Mouse (Mus musculus): ENCODE data around the gene Sdhaf2. TPM values are rescaled to one million over a fixed set of nuclear protein-coding genes. Genes with fewer than 3 reads are reported as not detected.

The Sdhaf2 gene
- total RNA-seq, 2 experiments from 2014 or later: 59.0 to 60.1 TPM

DNA sequence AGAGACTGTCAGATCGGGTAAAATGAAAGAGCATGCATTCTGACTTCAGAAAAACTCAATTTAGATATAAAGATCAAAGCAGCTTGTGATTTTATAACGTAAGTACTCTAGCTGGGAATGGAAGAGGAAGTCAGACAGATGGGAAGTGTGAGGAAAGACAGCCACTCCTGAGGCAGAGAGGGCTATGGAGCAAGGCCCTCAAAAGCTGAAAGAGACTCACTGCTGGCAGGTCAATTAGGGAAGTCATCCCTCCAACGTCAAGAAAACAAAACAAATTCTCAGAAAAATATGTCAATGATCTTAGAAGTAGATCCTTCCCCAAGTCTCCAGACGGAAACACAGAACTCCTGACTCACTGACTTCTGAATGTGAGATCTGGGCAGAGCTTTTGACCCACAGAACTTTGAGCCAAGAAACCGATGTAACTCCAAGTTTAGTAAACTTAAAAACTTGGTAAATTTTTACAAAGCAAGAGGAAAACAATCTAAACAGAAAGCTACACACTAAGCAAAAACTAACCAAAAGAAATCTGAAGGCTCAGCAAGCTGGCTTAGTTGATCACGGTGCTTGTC is 15.1 kb downstream of the Sdhaf2 start:
- intact Hi-C loops (cut with DNase I): no loop called here
- DNase-seq (ENCODE audit: low spot score in 2 of 2): no peak

- peak in 1 of 2 experiments; percentile 38 for DNase-seq (ENCODE audit: low spot score in 2 of 2)
- intact Hi-C loops (cut with DNase I): no loop called here
Observed at GRCm38 (mm10) chr19:10502571-10502970, 23.4 kb downstream of the Sdhaf2 start.

DNA sequence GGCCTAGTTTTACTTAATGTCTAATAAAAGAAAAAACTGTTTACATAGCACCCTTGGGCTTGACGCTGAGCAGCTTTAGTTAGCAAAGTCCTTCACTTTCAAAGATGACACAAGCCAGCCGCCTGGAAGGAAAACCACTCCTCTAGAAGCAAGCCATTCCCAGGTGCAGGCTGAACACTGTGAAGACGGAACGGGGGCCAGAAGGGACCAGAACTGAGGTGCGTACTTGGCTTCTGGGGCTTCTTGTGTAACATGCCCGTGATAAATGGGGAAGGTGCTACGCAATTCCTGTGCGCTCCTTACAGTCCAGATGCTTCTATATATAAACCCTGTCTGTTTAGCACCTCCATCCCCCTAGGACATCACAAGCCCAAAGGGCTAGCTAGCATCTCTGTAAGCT is 25.4 kb downstream of the Sdhaf2 start:
- DNase-seq (ENCODE audit: low spot score in 2 of 2): no peak
- intact Hi-C loops (cut with DNase I): no loop called here

GRCm38 (mm10) chr19:10497512-10498160 is 28.3 kb downstream of the Sdhaf2 start:
- DNase-seq (ENCODE audit: low spot score in 2 of 2): no peak
- intact Hi-C loops (cut with DNase I): no loop called here

- no peak for DNase-seq (ENCODE audit: low spot score in 2 of 2)
- intact Hi-C loops (cut with DNase I): no loop called here
Observed at GRCm38 (mm10) chr19:10496976-10497375, 29.0 kb downstream of the Sdhaf2 start.

DNA sequence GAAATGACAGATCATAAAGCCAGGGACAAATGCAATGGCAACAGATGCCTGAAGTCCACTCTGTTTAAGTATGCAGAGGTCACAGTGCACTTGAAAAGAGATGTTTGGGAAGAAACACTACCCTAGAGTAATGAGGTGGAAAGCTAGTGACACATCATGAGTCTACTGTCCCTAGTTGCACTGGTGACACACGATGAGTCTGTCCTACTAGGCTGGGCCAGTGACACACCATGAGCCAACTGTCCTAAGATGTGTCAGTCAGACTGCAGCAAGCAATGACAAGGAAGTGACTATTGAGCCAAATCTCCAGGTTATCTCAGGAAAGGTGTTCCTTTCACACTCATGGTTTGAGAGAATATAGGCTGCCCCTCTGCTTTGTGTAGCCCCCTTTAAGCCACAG is 30.3 kb downstream of the Sdhaf2 start:
- DNase-seq (ENCODE audit: low spot score in 2 of 2): no peak

GRCm38 (mm10) chr19:10486264-10486738 is 39.6 kb downstream of the Sdhaf2 start:
- peak; percentile 76 to 83 for DNase-seq (ENCODE audit: low spot score in 2 of 2)
- intact Hi-C loops (cut with DNase I): loop anchor here (1.0 kb wide), 1 partner anchor 37 kb away; no protein-coding TSS in a partner anchor

More for the DNA sequence above, 30.3 kb downstream of the Sdhaf2 start:
- intact Hi-C loops (cut with DNase I): no loop called here

GRCm38 (mm10) chr19:10482703-10483102 is 43.2 kb downstream of the Sdhaf2 start, which contains the start of gene Ppp1r32:
Ppp1r32 (minus strand) TSS chr19:10482928.
- intact Hi-C loops (cut with DNase I): loop anchor here (5.0 kb wide), 1 partner anchor 225 kb away; no protein-coding TSS in a partner anchor

GRCm38 (mm10) chr19:10479541-10479940 is 46.4 kb downstream of the Sdhaf2 start:
- intact Hi-C loops (cut with DNase I): no loop called here

More at GRCm38 (mm10) chr19:10482703-10483102, 43.2 kb downstream of the Sdhaf2 start, which contains the start of gene Ppp1r32:
- peak in 1 of 2 experiments; percentile 35 for DNase-seq (ENCODE audit: low spot score in 2 of 2)

DNA sequence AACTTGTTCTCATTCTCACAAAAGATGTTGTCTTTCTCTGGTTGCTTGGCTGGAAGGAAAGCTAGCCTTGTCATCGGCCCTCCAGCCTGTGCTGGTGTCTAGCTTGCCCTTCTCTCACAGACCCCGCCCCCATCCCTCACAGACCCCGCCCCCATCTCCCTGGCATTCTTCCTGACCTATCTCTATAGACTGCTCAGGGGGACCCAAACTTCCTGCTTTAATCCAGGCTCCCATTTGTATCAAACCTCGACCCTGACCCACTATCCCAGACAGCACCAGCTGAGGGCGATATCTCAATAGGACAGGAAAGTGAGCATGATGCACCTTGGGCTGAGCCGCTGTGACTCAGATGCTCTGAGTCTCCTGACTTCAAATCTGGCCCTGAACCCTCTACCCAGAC is 52.2 kb downstream of the Sdhaf2 start:
- DNase-seq (ENCODE audit: low spot score in 2 of 2): no peak
- intact Hi-C loops (cut with DNase I): no loop called here

More at GRCm38 (mm10) chr19:10479541-10479940, 46.4 kb downstream of the Sdhaf2 start:
- DNase-seq (ENCODE audit: low spot score in 2 of 2): no peak

GRCm38 (mm10) chr19:10472958-10473357 is 53.0 kb downstream of the Sdhaf2 start:
- peak in 1 of 2 experiments; percentile 64 for DNase-seq (ENCODE audit: low spot score in 2 of 2)
- intact Hi-C loops (cut with DNase I): no loop called here

- no peak for DNase-seq (ENCODE audit: low spot score in 2 of 2)
- intact Hi-C loops (cut with DNase I): no loop called here
Observed at GRCm38 (mm10) chr19:10469171-10469658, 56.7 kb downstream of the Sdhaf2 start.

DNA sequence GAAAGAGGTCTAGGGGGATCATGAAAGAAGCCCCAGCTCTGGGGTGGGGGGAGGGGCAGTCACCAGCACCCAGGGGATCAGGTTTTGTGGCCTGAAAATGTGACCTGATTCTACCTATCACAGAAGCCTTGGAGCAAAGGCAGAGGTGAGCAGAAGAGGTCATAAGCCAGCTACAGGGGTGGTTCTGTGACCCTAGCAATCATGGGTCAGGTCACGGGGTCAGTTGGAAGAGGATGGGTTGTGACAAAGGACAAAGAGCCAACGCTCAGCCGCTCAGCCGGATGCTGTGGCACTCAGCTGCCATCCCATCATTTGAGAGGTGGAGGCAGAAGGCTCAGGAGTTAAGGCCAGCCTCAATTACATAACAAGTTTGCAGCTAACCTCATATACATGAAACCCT is 61.5 kb downstream of the Sdhaf2 start:
- intact Hi-C loops (cut with DNase I): no loop called here
- no peak for DNase-seq (ENCODE audit: low spot score in 2 of 2)

- intact Hi-C loops (cut with DNase I): no loop called here
Observed at GRCm38 (mm10) chr19:10461584-10461983, 64.4 kb downstream of the Sdhaf2 start.

DNA sequence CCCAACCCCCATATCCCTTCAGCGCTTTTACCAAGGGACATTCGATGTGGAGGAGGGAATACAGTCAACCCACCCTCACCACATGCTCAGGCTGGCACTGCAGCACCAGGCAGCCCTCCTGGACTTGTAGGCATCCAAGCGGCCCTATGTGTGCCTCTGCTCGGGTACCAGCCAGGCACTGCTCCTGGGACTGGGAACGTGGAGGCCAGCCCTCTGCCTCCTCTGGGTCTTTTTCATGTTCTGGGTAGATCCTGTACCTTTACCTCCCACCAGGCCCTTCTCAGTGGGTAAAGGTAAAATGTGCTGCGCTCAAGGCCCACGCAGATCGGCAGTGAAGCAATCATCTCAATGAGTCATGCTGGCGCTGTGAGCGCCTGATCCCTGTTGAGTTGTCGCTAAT is 66.0 kb downstream of the Sdhaf2 start:
- no peak for DNase-seq (ENCODE audit: low spot score in 2 of 2)
- intact Hi-C loops (cut with DNase I): no loop called here

More at GRCm38 (mm10) chr19:10461584-10461983, 64.4 kb downstream of the Sdhaf2 start:
- no peak for DNase-seq (ENCODE audit: low spot score in 2 of 2)

- intact Hi-C loops (cut with DNase I): no loop called here
- peak; percentile 58 to 64 for DNase-seq (ENCODE audit: low spot score in 2 of 2)
Observed at GRCm38 (mm10) chr19:10458096-10458495, 67.8 kb downstream of the Sdhaf2 start.

DNA sequence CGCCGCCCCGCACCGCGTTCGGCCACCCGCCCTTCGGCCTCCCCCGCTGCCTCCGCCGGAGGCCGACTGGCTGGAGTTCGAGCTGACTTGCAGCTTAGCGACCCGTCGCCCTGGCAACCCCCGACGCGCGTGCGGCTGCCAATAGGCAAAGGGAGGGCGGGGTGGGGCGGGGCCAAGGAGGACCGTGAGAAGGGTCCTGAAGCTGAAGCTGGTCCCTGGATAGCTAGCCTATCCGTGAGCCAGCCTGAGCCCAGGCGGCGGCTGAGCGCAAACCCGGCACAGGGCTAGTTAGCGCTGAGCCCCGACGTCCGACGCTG is 68.5 kb downstream of the Sdhaf2 start:
- intact Hi-C loops (cut with DNase I): no loop called here
- DNase-seq (ENCODE audit: low spot score in 2 of 2): peak; percentile 55 to 68

DNA sequence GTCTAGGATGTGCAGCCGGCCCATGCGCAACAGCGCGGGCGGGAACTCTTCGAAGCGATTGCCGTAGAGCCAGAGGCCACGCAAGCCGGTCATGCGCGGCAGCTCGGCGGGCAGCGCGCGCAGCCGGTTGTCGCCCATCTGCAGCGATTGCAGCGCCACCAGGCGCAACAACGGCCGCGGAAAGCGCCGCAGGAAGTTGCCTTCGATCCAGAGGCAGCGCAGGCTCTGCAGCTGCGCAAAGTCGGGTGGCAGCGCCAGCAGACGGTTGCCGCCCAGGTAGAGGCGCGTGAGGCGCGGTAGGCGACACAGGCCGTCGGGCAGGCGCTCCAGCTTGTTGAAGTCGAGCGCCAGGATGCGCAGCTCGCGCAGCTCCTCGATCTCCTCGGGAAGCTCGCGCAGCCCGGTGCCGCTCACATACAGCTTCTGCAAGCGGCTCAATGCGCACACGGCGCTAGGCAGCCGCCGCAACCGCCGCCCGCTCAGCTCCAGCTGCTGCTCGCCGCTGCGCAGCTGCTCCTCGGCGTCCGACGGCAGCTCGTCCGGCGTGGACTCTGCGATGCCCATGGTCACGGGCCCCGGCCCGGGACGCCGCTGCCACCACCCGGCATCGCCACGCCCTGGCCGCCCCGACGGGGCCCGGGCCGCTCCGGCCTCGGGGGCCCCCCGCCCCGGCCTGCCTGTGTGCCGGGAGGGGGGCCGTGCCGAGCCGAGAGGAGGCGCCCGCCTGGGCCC is 69.0 kb downstream of the Sdhaf2 start, which contains the start of gene Lrrc10b:
TSS of gene Lrrc10b (minus strand) at position 722 of the 732 bp plus-strand sequence.
- DNase-seq (ENCODE audit: low spot score in 2 of 2): peak; percentile 81 to 88
- intact Hi-C loops (cut with DNase I): no loop called here

- no peak for DNase-seq (ENCODE audit: low spot score in 2 of 2)
- intact Hi-C loops (cut with DNase I): no loop called here
Observed at GRCm38 (mm10) chr19:10455437-10455806, 70.5 kb downstream of the Sdhaf2 start.
